Mouse (Mus musculus): ENCODE results near the gene Napepld.
"Not testable (repeated sequence)": the region's sequence is repeated elsewhere in the genome, so short reads cannot be mapped to it uniquely, and the experiment has no call there.

The Napepld gene

DNA sequence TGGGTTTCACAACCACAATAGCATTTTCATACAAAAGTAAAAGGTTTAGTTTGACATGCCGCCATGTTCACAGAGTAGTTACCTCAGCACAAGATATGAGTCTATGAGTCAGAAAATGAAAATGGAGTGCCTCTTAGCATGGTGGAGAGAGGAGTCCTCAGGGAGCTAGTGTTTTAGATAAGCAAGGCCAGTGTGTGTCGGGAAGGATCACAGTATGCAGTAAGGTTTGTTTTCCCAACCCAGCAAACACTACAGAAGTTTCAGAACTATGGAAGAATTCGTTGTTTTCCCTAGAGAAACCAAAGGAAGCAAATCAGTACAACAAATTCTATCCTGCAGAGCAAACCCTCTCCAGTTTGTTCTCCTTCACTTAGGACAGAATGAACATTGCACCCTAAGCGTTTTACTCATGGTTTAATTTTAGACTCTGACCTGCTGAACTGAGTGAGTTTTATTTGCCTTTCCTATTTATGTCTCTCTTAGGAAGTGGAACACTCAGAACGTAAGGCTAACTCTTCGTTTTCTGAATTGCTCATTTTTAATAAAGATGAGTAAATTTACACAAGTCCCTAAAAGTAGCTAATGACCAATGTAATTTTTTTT lies 1.8 kb upstream of the Napepld start:
- DNase-seq, result no peak

GRCm38 (mm10) chr5:21702009-21702364 lies 791 bp upstream of the Napepld start:
- no peak for DNase-seq

DNA sequence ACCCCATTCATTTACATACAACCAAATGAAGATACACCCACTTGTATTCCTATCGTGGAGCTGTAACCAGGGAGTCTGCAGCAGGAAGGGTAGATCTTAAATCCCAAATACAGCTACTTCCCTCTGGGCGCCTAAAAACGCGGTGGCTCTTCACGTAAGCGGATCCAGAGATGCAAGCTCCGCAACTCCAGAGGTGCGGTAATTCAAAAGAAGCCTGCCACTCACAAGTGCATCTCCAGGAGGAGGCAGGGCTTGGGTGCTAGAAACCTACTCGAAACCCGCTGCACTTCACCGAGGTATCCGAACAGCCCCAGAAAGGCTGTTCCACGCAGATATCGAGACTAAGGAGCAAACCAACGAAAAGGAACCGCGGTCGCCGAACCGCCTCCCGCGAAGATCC lies 262 bp downstream of the Napepld start:
- DNase-seq, result no peak

DNA sequence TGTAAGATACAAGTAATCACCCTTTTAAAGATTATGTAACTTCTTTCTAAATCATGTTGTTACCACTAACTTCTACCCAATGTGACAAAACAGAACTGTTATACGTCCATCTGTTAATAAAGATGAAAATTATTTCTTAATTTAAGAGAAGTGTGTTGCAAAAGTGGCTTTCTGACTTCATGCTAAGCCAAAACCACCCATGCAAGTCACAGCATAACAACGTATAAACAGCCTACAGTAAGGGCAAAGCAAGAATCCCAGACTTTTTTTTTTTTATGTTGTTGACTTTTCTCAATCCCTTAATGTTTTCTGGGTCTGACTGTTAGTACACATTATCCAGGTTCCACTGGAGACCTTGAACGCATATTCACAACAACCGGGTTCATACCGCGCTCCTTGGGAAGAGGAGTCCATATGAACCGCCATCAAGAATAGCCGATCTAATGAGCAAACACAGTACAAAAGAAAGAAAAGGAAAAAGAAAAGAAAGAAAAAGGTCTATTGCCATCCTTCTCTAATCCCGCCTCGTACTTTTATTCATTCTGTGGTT lies 849 bp downstream of the Napepld start:
- no peak for DNase-seq

- DNase-seq, result not testable (repeated sequence)
Observed at GRCm38 (mm10) chr5:21699555-21699954, 1.6 kb downstream of the Napepld start.

DNA sequence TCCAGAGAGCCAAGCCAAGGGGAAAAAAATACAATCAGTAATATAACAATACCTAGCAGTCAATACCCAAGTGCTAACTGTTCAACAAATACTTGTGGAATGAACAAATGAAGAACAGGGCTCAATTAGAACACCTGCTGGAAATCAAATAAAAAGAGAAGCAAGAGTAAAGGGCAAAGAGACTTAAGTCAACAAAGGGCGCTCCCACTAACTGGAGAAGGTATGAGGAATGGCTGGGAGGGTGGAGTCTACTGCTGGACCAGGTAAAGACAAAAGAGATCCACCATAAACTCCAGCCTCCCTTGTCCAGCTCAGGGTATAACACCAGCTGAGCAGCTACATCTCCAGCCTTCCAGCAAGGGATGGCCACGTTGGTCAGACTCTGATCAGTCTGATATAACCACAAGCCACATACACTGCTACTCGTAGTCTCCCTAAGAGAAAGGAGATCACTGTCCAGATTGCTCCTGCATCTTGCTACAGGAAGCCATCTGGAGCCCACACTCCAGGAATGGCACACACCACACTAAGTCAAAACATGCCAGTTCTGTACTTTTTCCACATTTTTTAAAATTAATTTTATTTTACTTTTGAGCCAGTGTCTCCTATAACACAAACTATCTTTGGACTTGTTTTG lies 6.2 kb downstream of the Napepld start:
- no peak for DNase-seq

- no peak for DNase-seq
Observed at GRCm38 (mm10) chr5:21693372-21693870, 7.8 kb downstream of the Napepld start.

DNA sequence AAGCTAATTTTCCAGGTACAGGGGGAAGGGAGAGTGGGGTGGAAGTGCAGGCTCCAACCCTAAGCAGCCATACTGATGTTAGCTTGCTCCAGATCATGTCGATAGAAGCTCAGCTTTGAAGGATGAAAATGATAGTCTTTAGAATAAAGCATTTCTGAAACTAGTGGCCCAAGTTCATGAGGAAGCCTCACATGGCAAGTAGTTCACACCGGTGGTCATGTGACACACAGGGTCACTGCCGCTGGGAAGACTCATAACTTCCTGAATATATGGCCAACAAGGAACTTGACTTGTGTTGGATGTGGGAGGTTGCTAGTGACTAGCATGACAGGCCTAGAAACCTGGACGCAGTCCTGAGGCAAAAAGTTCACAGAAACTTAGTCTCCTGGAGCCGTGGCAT lies 9.0 kb downstream of the Napepld start:
- no peak for DNase-seq

DNA sequence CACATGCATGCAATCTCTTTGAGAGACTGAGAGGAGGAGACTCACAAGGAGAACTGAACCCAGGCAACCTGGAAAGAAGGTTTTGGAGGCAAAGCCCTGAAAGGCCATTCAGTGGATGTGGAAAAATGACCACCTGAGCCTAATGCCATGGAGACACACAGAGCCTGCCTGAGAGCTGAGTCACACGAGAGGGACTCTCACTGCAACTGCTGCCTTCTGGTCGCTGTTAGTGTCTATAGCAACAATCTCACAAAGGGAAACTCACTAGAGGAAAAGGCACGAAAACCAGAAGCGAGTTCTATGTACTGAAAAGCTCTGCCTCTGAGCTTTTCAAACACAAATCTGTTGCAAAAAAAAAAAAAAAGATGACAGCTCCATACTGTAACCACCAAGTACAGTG lies 14.2 kb downstream of the Napepld start:
- no peak for DNase-seq

- DNase-seq, result no peak
Observed at GRCm38 (mm10) chr5:21685001-21685400, 16.2 kb downstream of the Napepld start.

GRCm38 (mm10) chr5:21683811-21684210 lies 17.4 kb downstream of the Napepld start:
- no peak for DNase-seq

GRCm38 (mm10) chr5:21680940-21681339 lies 20.3 kb downstream of the Napepld start:
- no peak for DNase-seq

DNA sequence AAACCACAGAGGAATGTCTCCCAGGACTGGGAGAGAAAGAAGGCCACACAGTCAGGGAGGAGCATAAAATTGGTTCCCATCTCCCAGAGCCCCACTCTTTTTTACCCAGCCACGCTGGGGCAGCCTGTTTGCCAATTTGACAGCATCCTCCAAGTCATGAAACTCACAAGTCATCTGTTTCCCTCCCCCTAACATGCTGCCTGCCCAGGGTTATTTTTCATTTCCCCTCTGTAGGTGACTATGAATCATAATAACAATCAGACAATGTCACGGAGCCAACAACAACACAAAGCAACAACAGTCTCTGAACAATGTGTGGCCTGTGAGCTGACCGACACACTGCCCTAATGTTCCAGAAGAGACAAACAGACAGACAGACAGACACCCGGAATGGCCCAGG lies 21.2 kb downstream of the Napepld start:
- DNase-seq, result no peak

- no peak for DNase-seq
Observed at GRCm38 (mm10) chr5:21678363-21678762, 22.8 kb downstream of the Napepld start.

- DNase-seq, result no peak
Observed at GRCm38 (mm10) chr5:21677939-21678338, 23.3 kb downstream of the Napepld start.

GRCm38 (mm10) chr5:21675494-21675893 lies 25.7 kb downstream of the Napepld start:
- no peak for DNase-seq

- DNase-seq, result no peak
Observed at GRCm38 (mm10) chr5:21675019-21675418, 26.2 kb downstream of the Napepld start.

- DNase-seq, result peak; percentile 43
Observed at GRCm38 (mm10) chr5:21673742-21674141, 27.5 kb downstream of the Napepld start.

DNA sequence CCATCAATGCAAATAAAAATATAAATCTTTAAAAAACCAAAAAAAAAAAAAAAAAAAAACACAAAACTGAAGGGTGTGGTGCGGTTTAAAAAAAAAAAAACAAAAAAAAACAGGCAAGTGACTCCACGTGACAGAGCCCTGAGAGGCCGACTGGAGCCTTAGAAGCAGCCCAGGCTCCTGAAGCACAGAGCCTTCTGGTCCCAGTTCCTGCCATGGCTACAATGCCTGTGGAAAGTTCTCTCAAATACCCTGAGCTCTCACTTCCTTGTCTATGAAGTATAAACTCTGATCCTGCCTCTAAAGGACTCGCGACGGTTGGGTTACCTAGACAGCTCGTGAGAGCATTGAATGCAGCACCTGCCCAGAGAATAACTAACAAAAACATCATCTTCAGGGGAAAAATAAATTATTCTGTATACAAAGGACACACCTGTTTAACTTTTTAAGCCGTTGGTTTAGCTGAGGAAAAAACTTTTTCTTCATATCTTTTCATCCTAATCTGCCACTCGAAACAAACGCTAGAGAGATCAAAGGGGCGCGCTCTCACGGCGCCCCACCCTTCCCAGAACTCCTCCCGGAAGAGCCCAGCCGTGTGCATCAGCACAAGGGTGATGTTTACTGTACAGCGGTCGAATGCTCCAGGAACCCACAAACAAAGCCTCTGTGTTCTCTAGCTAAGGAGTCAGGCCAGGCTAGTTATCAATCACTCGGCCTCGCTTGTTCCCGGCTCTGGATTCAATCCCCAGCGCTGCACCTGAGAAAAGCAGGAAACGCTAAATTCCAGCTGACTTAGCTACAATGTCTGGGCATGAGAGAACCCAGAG lies 28.2 kb downstream of the Napepld start:
- DNase-seq, result peak; percentile 63

- peak; percentile 26 for DNase-seq
Observed at GRCm38 (mm10) chr5:21669307-21669706, 31.9 kb downstream of the Napepld start.

DNA sequence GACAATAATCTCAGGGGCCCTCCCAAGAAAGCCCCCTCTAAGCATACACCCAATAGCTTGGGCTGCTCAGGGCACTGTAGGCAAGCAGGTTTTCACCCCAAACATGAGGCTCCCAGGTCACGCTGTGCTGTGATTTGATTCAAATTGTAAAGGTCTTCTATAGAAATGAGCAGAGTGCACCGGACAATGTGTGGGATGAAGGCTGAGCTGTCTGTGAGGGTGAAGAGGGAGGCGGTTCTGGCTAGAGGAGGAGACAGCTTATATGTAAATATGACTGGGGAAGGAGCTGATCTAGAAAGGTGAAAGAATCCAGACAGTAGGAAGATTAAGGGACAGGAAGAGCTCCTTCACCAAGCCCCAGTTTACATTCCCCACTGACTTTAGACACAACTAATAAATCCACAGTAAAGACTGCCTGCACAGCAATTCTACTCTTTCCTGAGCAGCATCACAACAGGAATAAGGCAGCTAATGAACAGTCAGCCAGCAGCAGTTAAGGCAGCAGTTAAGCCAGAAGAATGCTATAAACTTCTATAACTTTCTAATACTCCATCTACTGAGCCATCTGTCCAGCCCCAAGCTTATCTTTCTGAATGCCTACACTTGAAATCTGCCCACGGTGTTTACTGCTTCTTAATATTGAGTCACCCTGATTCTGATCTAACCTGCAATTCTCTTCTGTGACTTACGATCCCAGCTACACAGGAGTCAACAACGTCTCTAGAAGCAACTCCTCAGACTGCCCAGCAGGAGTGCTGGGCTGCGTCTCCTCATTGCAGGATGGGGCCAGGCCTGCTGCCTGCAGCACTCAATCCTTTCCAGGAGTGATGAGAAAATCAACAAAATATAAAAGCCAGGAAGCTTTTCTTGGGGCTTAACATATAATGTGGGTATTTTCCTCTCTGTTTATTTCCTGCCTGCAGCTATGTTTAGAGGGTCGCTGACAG lies 33.7 kb downstream of the Napepld start:
- no peak for DNase-seq

DNA sequence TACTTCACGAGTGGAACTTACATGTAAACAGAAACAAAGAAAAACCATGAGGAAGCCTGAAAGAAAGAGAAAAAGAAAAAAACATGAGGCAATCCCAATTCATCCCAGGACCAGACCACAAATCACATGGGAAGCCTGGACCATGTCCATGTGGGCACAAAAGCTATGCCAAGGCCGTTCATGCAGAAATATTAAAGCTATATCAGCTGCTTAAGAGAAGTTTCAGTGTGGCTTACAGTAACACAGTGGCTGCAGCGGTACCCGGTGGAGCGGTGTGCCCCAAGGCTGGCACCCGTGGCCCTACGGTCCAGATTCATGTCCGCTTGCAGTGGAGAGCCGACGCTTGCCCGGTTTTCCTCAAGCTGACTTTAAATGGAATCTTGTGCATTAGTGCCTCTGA lies 38.1 kb downstream of the Napepld start:
- no peak for DNase-seq

GRCm38 (mm10) chr5:21660850-21661249 lies 40.3 kb downstream of the Napepld start:
- no peak for DNase-seq

Data from thymus, postnatal 4 days (tissue).